7 mouse cellular contexts compared by ENCODE assay signal in the genomic region with DNA sequence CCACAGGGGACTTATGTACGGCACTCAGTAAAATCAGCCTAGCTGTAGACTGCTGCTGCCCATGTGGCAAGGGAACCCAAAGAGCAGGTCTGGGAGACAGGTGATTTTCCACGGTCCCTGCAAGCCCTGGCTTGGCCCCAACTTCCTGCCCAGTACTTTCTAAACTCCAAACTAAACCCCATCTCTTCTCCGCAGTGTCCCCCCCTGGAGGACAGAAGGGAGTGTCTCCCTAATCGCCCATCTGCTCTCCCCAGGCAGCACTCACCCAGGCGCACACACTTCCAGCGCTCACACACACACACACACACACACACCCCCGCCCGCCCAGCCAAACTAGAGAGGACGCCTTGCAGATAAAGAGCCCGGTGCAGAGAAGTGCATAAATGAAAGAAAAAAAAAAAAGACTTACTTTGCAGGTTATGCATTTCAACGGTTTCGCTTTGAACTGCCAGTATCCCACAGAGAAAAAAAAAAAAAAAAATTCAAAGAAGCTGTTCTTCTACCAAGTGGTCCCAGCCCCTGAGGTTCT.
DNase-seq lines count a peak whose midpoint lies in the region; ATAC-seq and TF ChIP-seq lines count a peak whose summit lies in the region.

No protein-coding gene starts in this region.

- peak; percentile 41 for TF ChIP-seq CTCF in midbrain, postnatal 0 days (IDR thresholded peaks at IDR 0.05)

- DNase-seq in adrenal gland, postnatal 14 days: peak; percentile 81
- DNase-seq in embryonic facial prominence, embryonic 11.5 days (ENCODE audit: low spot score): peak; percentile 54
- peak; percentile 42 to 60 for DNase-seq in heart, adult 9 months (ENCODE audit: low spot score in 2 of 2)
- peak; percentile 73 for DNase-seq in kidney, adult 9 months
- DNase-seq in limb, embryonic 14.5 days (ENCODE audit: low spot score): no peak
- DNase-seq in midbrain, postnatal 0 days (ENCODE audit: low spot score): peak; percentile 62
- DNase-seq in spleen, postnatal 14 days (ENCODE audit: low spot score in 2 of 2): peak; percentile 67 to 70

- no peaks in the 10 kb centered on the region for H3K36me3 ChIP-seq in embryonic facial prominence, embryonic 11.5 days (replicated peaks; ENCODE audit: control insufficient read depth, insufficient read depth, low read depth, low read length)
- H3K36me3 ChIP-seq in limb, embryonic 14.5 days (ENCODE audit: control insufficient read depth, insufficient read depth, low read length): peaks cover 5% of the 10 kb centered on the region
- H3K36me3 ChIP-seq in midbrain, postnatal 0 days (ENCODE audit: insufficient read depth, low read length): no peaks in the 10 kb centered on the region

- ATAC-seq in embryonic facial prominence, embryonic 11.5 days (replicated peaks; ENCODE audit: insufficient number of reproducible peaks, low FRiP score, low TSS enrichment, low read depth): peak; percentile 61; the same call in 1 of the 2 replicates
- ATAC-seq in limb, embryonic 14.5 days (ENCODE audit: low FRiP score, low read depth): peak; percentile 56; the same call in 1 of the 2 replicates
- ATAC-seq in midbrain, postnatal 0 days (ENCODE audit: low FRiP score): peak; percentile 20; the same call in 1 of the 2 replicates

- no peak overlapping the region for H3K27ac ChIP-seq in embryonic facial prominence, embryonic 11.5 days (replicated peaks; ENCODE audit: low read depth, low read length)
- H3K27ac ChIP-seq in limb, embryonic 14.5 days (replicated peaks; ENCODE audit: low read depth, low read length): peak overlapping the region; percentile 73
- H3K27ac ChIP-seq in midbrain, postnatal 0 days (ENCODE audit: low read depth, low read length): peak overlapping the region; percentile 51; the same call in 1 of the 2 replicates

- no peak for TF ChIP-seq POLR2A in limb, embryonic 14.5 days (IDR thresholded peaks at IDR 0.05; ENCODE audit: borderline replicate concordance, extremely low read depth, insufficient read depth, insufficient read length)

- peak overlapping the region; percentile 64 for H3K9ac ChIP-seq in embryonic facial prominence, embryonic 11.5 days (replicated peaks; ENCODE audit: low read length)
- peak overlapping the region; percentile 72 for H3K9ac ChIP-seq in limb, embryonic 14.5 days (ENCODE audit: low read depth, low read length, severe bottlenecking)
- peak overlapping the region; percentile 86 for H3K9ac ChIP-seq in midbrain, postnatal 0 days (replicated peaks; ENCODE audit: low read length, poor library complexity, severe bottlenecking)

- H3K27me3 ChIP-seq in embryonic facial prominence, embryonic 11.5 days (ENCODE audit: control insufficient read depth, insufficient read depth, low read length): no peaks in the 10 kb centered on the region
- H3K27me3 ChIP-seq in limb, embryonic 14.5 days (ENCODE audit: control insufficient read depth, insufficient read depth, low read length): no peaks in the 10 kb centered on the region
- H3K27me3 ChIP-seq in midbrain, postnatal 0 days (ENCODE audit: insufficient read depth, low read length): no peaks in the 10 kb centered on the region

- peaks cover 6% of the 10 kb centered on the region; the same call in 1 of the 2 replicates for H3K4me1 ChIP-seq in embryonic facial prominence, embryonic 11.5 days (ENCODE audit: control insufficient read depth, insufficient read depth, low read length)
- H3K4me1 ChIP-seq in limb, embryonic 14.5 days (ENCODE audit: control insufficient read depth, insufficient read depth, low read length): peaks cover 44% of the 10 kb centered on the region
- H3K4me1 ChIP-seq in midbrain, postnatal 0 days (ENCODE audit: insufficient read depth, low read length): peaks cover 14% of the 10 kb centered on the region; the same call in 1 of the 2 replicates

- under 1% methylated on average over 12 of the region's 12 CpGs for WGBS in embryonic facial prominence, embryonic 11.5 days
- WGBS in limb, embryonic 14.5 days: 0% methylated on average over 12 of the region's 12 CpGs
- under 1% methylated on average over 12 of the region's 12 CpGs for WGBS in midbrain, postnatal 0 days

- H3K9me3 ChIP-seq in embryonic facial prominence, embryonic 11.5 days (replicated peaks; ENCODE audit: control insufficient read depth, low read length): no peaks in the 10 kb centered on the region
- H3K9me3 ChIP-seq in limb, embryonic 14.5 days (ENCODE audit: control insufficient read depth, low read length): no peaks in the 10 kb centered on the region
- no peaks in the 10 kb centered on the region for H3K9me3 ChIP-seq in midbrain, postnatal 0 days (ENCODE audit: low read length)

- peak overlapping the region; percentile 93 for H3K4me2 ChIP-seq in embryonic facial prominence, embryonic 11.5 days (ENCODE audit: low read depth, low read length)
- peak overlapping the region; percentile 80 for H3K4me2 ChIP-seq in limb, embryonic 14.5 days (replicated peaks; ENCODE audit: low read depth, low read length, severe bottlenecking)
- H3K4me2 ChIP-seq in midbrain, postnatal 0 days (ENCODE audit: low read depth, low read length, poor library complexity, severe bottlenecking): peak overlapping the region; percentile 97

- peak overlapping the region; percentile 50 for H3K4me3 ChIP-seq in embryonic facial prominence, embryonic 11.5 days (ENCODE audit: low read depth, low read length)
- peak overlapping the region; percentile 57 for H3K4me3 ChIP-seq in limb, embryonic 14.5 days (replicated peaks; ENCODE audit: low read length)
- peak overlapping the region; percentile 64 for H3K4me3 ChIP-seq in midbrain, postnatal 0 days (ENCODE audit: low read depth, low read length)
